Mouse (Mus musculus) CH12.LX (cell line): ENCODE data around the gene Acoxl. TPM values are rescaled to one million over a fixed set of nuclear protein-coding genes. Genes with fewer than 3 reads are reported as not detected.

Experiments used
- DNase-seq: peaks from one replicate; pipeline ENCODE4 v3.0.0-alpha.2; 2013; ENCODE audit errors: extremely low read depth
- H3K27ac ChIP-seq: 2 replicates; pipeline ENCODE4 v1.5.1; 2012; ENCODE audit warnings: low read depth, mild to moderate bottlenecking, control low read depth, moderate library complexity; ENCODE audit not compliant: insufficient read depth
- H3K27me3 ChIP-seq: replicated peaks from 2 replicates; pipeline ENCODE3; 2012; ENCODE audit warnings: inconsistent platforms
- H3K36me3 ChIP-seq, 2 experiments: replicated peaks in 1 of 2; 2 replicates each; pipeline versions ENCODE3 to v1.6.1; 2012; ENCODE audit warnings: inconsistent platforms in 1 of 2, low read length in 1 of 2, mild to moderate bottlenecking in 1 of 2, mixed read lengths in 1 of 2, moderate library complexity in 1 of 2; ENCODE audit not compliant: control insufficient read depth in 1 of 2, insufficient read depth in 1 of 2
- H3K4me1 ChIP-seq, 2 experiments: 2 replicates each; pipeline ENCODE4 v1.6.1; 2012; ENCODE audit warnings: inconsistent platforms in 1 of 2, moderate library complexity in 1 of 2; ENCODE audit not compliant: insufficient read depth in 2 of 2, control insufficient read depth in 1 of 2
- H3K4me2 ChIP-seq: 2 replicates; pipeline ENCODE4 v1.6.1; 2012; ENCODE audit warnings: low read depth, mild to moderate bottlenecking, control low read depth; ENCODE audit not compliant: poor library complexity, insufficient read depth, severe bottlenecking
- H3K4me3 ChIP-seq, 3 experiments: fragments of 150-350 bp in 1 of 3; sonication (generic) in 1 of 3; replicated peaks in 1 of 3; 2 replicates each; pipeline versions ENCODE3 to v1.5.1; 2011 to 2012; ENCODE audit warnings: low read depth in 2 of 3, low read length in 2 of 3, mild to moderate bottlenecking in 2 of 3, moderate library complexity in 2 of 3, control low read depth in 1 of 3, improper control_type of control experiment in 1 of 3, inconsistent platforms in 1 of 3, mixed read lengths in 1 of 3; ENCODE audit not compliant: poor library complexity in 1 of 3
- H3K79me2 ChIP-seq: replicated peaks from 2 replicates; pipeline ENCODE4 v1.6.1; 2012; ENCODE audit warnings: mild to moderate bottlenecking, moderate library complexity; ENCODE audit not compliant: control insufficient read depth, poor library complexity, insufficient read depth, severe bottlenecking; ENCODE audit errors: extremely low read depth
- H3K9ac ChIP-seq: 2 replicates; pipeline ENCODE4 v1.6.1; 2012; ENCODE audit warnings: low read depth, mild to moderate bottlenecking, control low read depth, moderate library complexity; ENCODE audit not compliant: insufficient read depth
- H3K9me3 ChIP-seq: replicated peaks from 2 replicates; pipeline ENCODE3; 2012; ENCODE audit warnings: low read length, inconsistent platforms, mixed read lengths
- BHLHE40 ChIP-seq: IDR thresholded peaks from 2 replicates; pipeline ENCODE4 v1.6.1; 2011; ENCODE audit warnings: mild to moderate bottlenecking, low read depth, low read length, improper control_type of control experiment
- CTCF ChIP-seq, 2 experiments: IDR thresholded peaks in 1 of 2; conservative IDR thresholded peaks in 1 of 2; 2 replicates each; pipeline ENCODE4 v1.5.1; 2011 to 2012; ENCODE audit warnings: low read depth in 2 of 2, low read length in 2 of 2, improper control_type of control experiment in 1 of 2, inconsistent platforms in 1 of 2, mild to moderate bottlenecking in 1 of 2, moderate library complexity in 1 of 2
- ELF1 ChIP-seq: IDR thresholded peaks from 2 replicates; pipeline ENCODE4 v1.6.1; 2014; ENCODE audit warnings: low read depth, mild to moderate bottlenecking, inconsistent platforms, low read length, improper control_type of control experiment
- HCFC1 ChIP-seq: IDR thresholded peaks from 2 replicates; pipeline ENCODE4 v1.6.1; 2012; ENCODE audit warnings: low read depth, mild to moderate bottlenecking, inconsistent platforms, low read length, improper control_type of control experiment
- IRF4 ChIP-seq: IDR thresholded peaks from 2 replicates; pipeline ENCODE4 v1.6.1; 2014; ENCODE audit warnings: low read depth, mild to moderate bottlenecking, inconsistent platforms, low read length, improper control_type of control experiment
- JUN ChIP-seq: IDR thresholded peaks from 2 replicates; pipeline ENCODE4 v1.6.1; 2011; ENCODE audit warnings: low read depth, mild to moderate bottlenecking, low read length, improper control_type of control experiment, moderate library complexity; ENCODE audit not compliant: insufficient read depth
- KAT2A ChIP-seq: IDR thresholded peaks from 2 replicates; pipeline ENCODE4 v1.6.1; 2012; ENCODE audit warnings: low read length, improper control_type of control experiment, inconsistent platforms; ENCODE audit not compliant: insufficient replicate concordance
- MEF2A ChIP-seq: IDR thresholded peaks from 2 replicates; pipeline ENCODE4 v1.6.1; 2014; ENCODE audit warnings: low read depth, mild to moderate bottlenecking, inconsistent platforms, low read length, improper control_type of control experiment, borderline replicate concordance
- NELFE ChIP-seq: IDR thresholded peaks from 2 replicates; pipeline ENCODE4 v1.6.1; 2011; ENCODE audit warnings: low read depth, low read length, improper control_type of control experiment
- PAX5 ChIP-seq: IDR thresholded peaks from 2 replicates; pipeline ENCODE4 v1.6.1; 2012; ENCODE audit warnings: low read length, inconsistent platforms, mixed read lengths
- POLR2A ChIP-seq: IDR thresholded peaks from 2 replicates; pipeline ENCODE4 v1.6.1; 2011; ENCODE audit warnings: low read depth, mild to moderate bottlenecking, improper control_type of control experiment, low read length
- POLR2AphosphoS2 ChIP-seq: IDR thresholded peaks from 2 replicates; pipeline ENCODE4 v1.6.1; 2011; ENCODE audit warnings: low read depth, low read length, improper control_type of control experiment
- RAD21 ChIP-seq: IDR thresholded peaks from 2 replicates; pipeline ENCODE4 v1.6.1; 2011; ENCODE audit warnings: low read depth, mild to moderate bottlenecking, low read length, improper control_type of control experiment, moderate library complexity
- RCOR1 ChIP-seq: conservative IDR thresholded peaks from 2 replicates; pipeline ENCODE4 v1.6.1; 2012; ENCODE audit warnings: low read depth, mild to moderate bottlenecking, inconsistent platforms, low read length, improper control_type of control experiment
- SIN3A ChIP-seq: IDR thresholded peaks from 2 replicates; pipeline ENCODE4 v1.6.1; 2012; ENCODE audit warnings: low read length, improper control_type of control experiment, inconsistent platforms
- TBP ChIP-seq: conservative IDR thresholded peaks from 2 replicates; pipeline ENCODE4 v1.6.1; 2011; ENCODE audit warnings: low read depth, low read length, improper control_type of control experiment
- TCF12 ChIP-seq: IDR thresholded peaks from 2 replicates; pipeline ENCODE4 v1.6.1; 2014; ENCODE audit warnings: low read depth, mild to moderate bottlenecking, inconsistent platforms, low read length, improper control_type of control experiment
- USF1 ChIP-seq: IDR thresholded peaks from 2 replicates; pipeline ENCODE4 v1.6.1; 2014; ENCODE audit warnings: low read depth, mild to moderate bottlenecking, inconsistent platforms, low read length, improper control_type of control experiment
- ZNF384 ChIP-seq: IDR thresholded peaks from 2 replicates; pipeline ENCODE4 v1.6.1; 2012; ENCODE audit warnings: low read depth, low read length, improper control_type of control experiment, inconsistent platforms
- dilution Hi-C: fragments of 300-500 bp; cut with MboI; formaldehyde crosslinking; loops from 2 replicates; pipeline ENCODE4 v1.14.3; 2020; ENCODE audit warnings: low sequenced_read_pairs; ENCODE audit not compliant: extremely low pct_unique_long_range_greater_than_20kb, extremely low pct_ligation_motif_present
- in situ Hi-C: fragments of 300-500 bp; cut with MboI; formaldehyde crosslinking; loops from 3 replicates; pipeline ENCODE4 v1.14.3; 2019; ENCODE audit warnings: low sequenced_read_pairs, low pct_ligation_motif_present, low pct_unique_long_range_greater_than_20kb, mixed read lengths
- polyA plus RNA-seq: library from polyadenylated mRNA; unstranded; fragments of >175 nt; gene quantifications from 2 replicates; pipeline ENCODE4 v1.2.1, GENCODE M21; 2012; ENCODE audit warnings: low read depth; ENCODE audit not compliant: insufficient read length
- total RNA-seq, 2 experiments: library from RNA; depleted of rRNA; stranded (reverse); fragments of 300-350 nt in 1 of 2; fragments of >200 nt in 1 of 2; gene quantifications; 2 replicates each; pipeline ENCODE4 v1.2.3; 2012 to 2014

Gene Acoxl
- total and polyA plus RNA-seq, 3 experiments: 0.25 to 0.43 TPM; not detected in 1

GRCm38 (mm10) chr2:128029968-128030367, 191.3 kb downstream of the Acoxl start:
- DNase-seq: no peak
- H3K4me2 ChIP-seq: no peak overlapping the region
- H3K9ac ChIP-seq: no peak overlapping the region
- no peaks in the 10 kb centered on the region for H3K79me2 ChIP-seq
- H3K9me3 ChIP-seq: no peaks in the 10 kb centered on the region
- H3K36me3 ChIP-seq: no peaks in the 10 kb centered on the region
- in situ Hi-C loops (no loop called here), dilution Hi-C loops (no loop called here)
- no peaks in the 10 kb centered on the region for H3K27me3 ChIP-seq
- TF ChIP-seq RCOR1: no peak
- TF ChIP-seq SIN3A: no peak
- no peak for TF ChIP-seq IRF4
- no peak for TF ChIP-seq ZNF384
- no peak for TF ChIP-seq JUN
- TF ChIP-seq ELF1: no peak
- TF ChIP-seq TCF12: no peak
- TF ChIP-seq KAT2A: no peak
- no peak for TF ChIP-seq CTCF (conservative IDR thresholded peaks at IDR 0.05 in 1 of 2, IDR thresholded peaks at IDR 0.05 in 1 of 2; ENCODE audit: low read depth in 2 of 2, low read length in 2 of 2)
- no peak for TF ChIP-seq USF1
- no peak for TF ChIP-seq NELFE
- no peak for TF ChIP-seq HCFC1
- no peak overlapping the region for H3K4me3 ChIP-seq
- 0 out of 4 replicates have a peak, but pooled peaks cover 0 to 2% of the 10 kb centered on the region in 2 experiments for H3K4me1 ChIP-seq
- H3K27ac ChIP-seq: no peak overlapping the region

GRCm38 (mm10) chr2:128032111-128032510, 193.4 kb downstream of the Acoxl start:
- TF ChIP-seq POLR2A: no peak
- TF ChIP-seq JUN: no peak
- no peak for TF ChIP-seq RAD21
- TF ChIP-seq KAT2A: no peak
- no peak for TF ChIP-seq POLR2AphosphoS2
- no peak for TF ChIP-seq BHLHE40
- TF ChIP-seq PAX5: no peak
- TF ChIP-seq NELFE: no peak
- no peak for TF ChIP-seq ZNF384
- no peak for TF ChIP-seq SIN3A
- no peak for TF ChIP-seq MEF2A
- TF ChIP-seq TBP: no peak
- dilution Hi-C loops: no loop called here
- in situ Hi-C loops: no loop called here

More at GRCm38 (mm10) chr2:128032111-128032510, 193.4 kb downstream of the Acoxl start:
- Histone ChIP-seq H3K4me2 (no peak overlapping the region), H3K4me3 (no peak overlapping the region), H3K9me3 (no peaks in the 10 kb centered on the region), H3K36me3 (no peaks in the 10 kb centered on the region), H3K27me3 (no peaks in the 10 kb centered on the region), H3K9ac (no peak overlapping the region), H3K79me2 (no peaks in the 10 kb centered on the region), H3K4me1 (0 out of 4 replicates have a peak, but pooled peaks cover 0 to 2% of the 10 kb centered on the region in 2 experiments), H3K27ac (no peak overlapping the region)
- DNase-seq: no peak
